Mouse (Mus musculus): Measurements from ENCODE around the gene Nr4a3. TPM values are rescaled to one million over a fixed set of nuclear protein-coding genes. Genes with fewer than 3 reads are reported as not detected.

The Nr4a3 gene
- polyA plus RNA-seq, 1 experiment from 2014 or later, result 0.13 TPM

GRCm38 (mm10) chr4:48064311-48064710 is 19.4 kb downstream of the Nr4a3 start:
- 60% methylated on average over 4 of the region's 4 CpGs for WGBS

GRCm38 (mm10) chr4:48066676-48067075 is 21.7 kb downstream of the Nr4a3 start:
- H3K36me3 ChIP-seq (ENCODE audit: control insufficient read depth, insufficient read depth), result no peaks in the 10 kb centered on the region
- no peaks in the 10 kb centered on the region for H3K4me1 ChIP-seq (ENCODE audit: control insufficient read depth, insufficient read depth, low read length)
- no peaks in the 10 kb centered on the region for H3K9me3 ChIP-seq (replicated peaks; ENCODE audit: control insufficient read depth, low read length)
- no peak overlapping the region for H3K4me3 ChIP-seq (ENCODE audit: low read length)
- H3K9ac ChIP-seq (ENCODE audit: low read length), result no peak overlapping the region
- H3K27ac ChIP-seq (ENCODE audit: low read length), result no peak overlapping the region
- WGBS, result 82% methylated on average over 2 of the region's 2 CpGs
- no peak for ATAC-seq (replicated peaks; ENCODE audit: extremely low read depth, insufficient read depth, low FRiP score)
- no peaks in the 10 kb centered on the region for H3K27me3 ChIP-seq (ENCODE audit: control insufficient read depth, insufficient read depth, low read length)
- H3K4me2 ChIP-seq (ENCODE audit: low read depth, low read length), result no peak overlapping the region

More at GRCm38 (mm10) chr4:48064311-48064710, 19.4 kb downstream of the Nr4a3 start:
- no peak overlapping the region for H3K4me3 ChIP-seq (ENCODE audit: low read length)
- no peaks in the 10 kb centered on the region for H3K4me1 ChIP-seq (ENCODE audit: control insufficient read depth, insufficient read depth, low read length)
- H3K4me2 ChIP-seq (ENCODE audit: low read depth, low read length), result no peak overlapping the region
- H3K27ac ChIP-seq (ENCODE audit: low read length), result no peak overlapping the region
- no peak for ATAC-seq (replicated peaks; ENCODE audit: extremely low read depth, insufficient read depth, low FRiP score)
- no peaks in the 10 kb centered on the region for H3K36me3 ChIP-seq (ENCODE audit: control insufficient read depth, insufficient read depth)
- no peaks in the 10 kb centered on the region for H3K9me3 ChIP-seq (replicated peaks; ENCODE audit: control insufficient read depth, low read length)
- H3K9ac ChIP-seq (ENCODE audit: low read length), result no peak overlapping the region
- H3K27me3 ChIP-seq (ENCODE audit: control insufficient read depth, insufficient read depth, low read length), result no peaks in the 10 kb centered on the region

- Histone ChIP-seq H3K4me3 (ENCODE audit: low read length) (no peak overlapping the region), H3K4me1 (ENCODE audit: control insufficient read depth, insufficient read depth, low read length) (no peaks in the 10 kb centered on the region), H3K9me3 (replicated peaks; ENCODE audit: control insufficient read depth, low read length) (no peaks in the 10 kb centered on the region), H3K27ac (ENCODE audit: low read length) (no peak overlapping the region), H3K4me2 (ENCODE audit: low read depth, low read length) (no peak overlapping the region), H3K27me3 (ENCODE audit: control insufficient read depth, insufficient read depth, low read length) (no peaks in the 10 kb centered on the region), H3K36me3 (ENCODE audit: control insufficient read depth, insufficient read depth) (no peaks in the 10 kb centered on the region), H3K9ac (ENCODE audit: low read length) (no peak overlapping the region)
- no peak for ATAC-seq (replicated peaks; ENCODE audit: extremely low read depth, insufficient read depth, low FRiP score)
- WGBS, result 65% methylated on average over 7 of the region's 7 CpGs
Measured at GRCm38 (mm10) chr4:48069111-48069510, 24.2 kb downstream of the Nr4a3 start.

- H3K36me3 ChIP-seq (ENCODE audit: control insufficient read depth, insufficient read depth), result no peaks in the 10 kb centered on the region
- H3K9ac ChIP-seq (ENCODE audit: low read length), result no peak overlapping the region
- no peak overlapping the region for H3K27ac ChIP-seq (ENCODE audit: low read length)
- H3K4me3 ChIP-seq (ENCODE audit: low read length), result no peak overlapping the region
- ATAC-seq (replicated peaks; ENCODE audit: extremely low read depth, insufficient read depth, low FRiP score), result no peak
- peaks cover 3% of the 10 kb centered on the region; the same call in 1 of the 2 replicates for H3K4me1 ChIP-seq (ENCODE audit: control insufficient read depth, insufficient read depth, low read length)
- H3K27me3 ChIP-seq (ENCODE audit: control insufficient read depth, insufficient read depth, low read length), result no peaks in the 10 kb centered on the region
- H3K4me2 ChIP-seq (ENCODE audit: low read depth, low read length), result no peak overlapping the region
- H3K9me3 ChIP-seq (replicated peaks; ENCODE audit: control insufficient read depth, low read length), result no peaks in the 10 kb centered on the region
- WGBS, result 59% methylated on average over 3 of the region's 3 CpGs
Measured at GRCm38 (mm10) chr4:48072006-48072405, 27.1 kb downstream of the Nr4a3 start.

GRCm38 (mm10) chr4:48073325-48073724 is 28.4 kb downstream of the Nr4a3 start:
- H3K4me1 ChIP-seq (ENCODE audit: control insufficient read depth, insufficient read depth, low read length), result peaks cover 4% of the 10 kb centered on the region; the same call in 1 of the 2 replicates
- H3K4me3 ChIP-seq (ENCODE audit: low read length), result no peak overlapping the region
- H3K9me3 ChIP-seq (replicated peaks; ENCODE audit: control insufficient read depth, low read length), result no peaks in the 10 kb centered on the region
- no peak overlapping the region for H3K27ac ChIP-seq (ENCODE audit: low read length)
- no peak overlapping the region for H3K9ac ChIP-seq (ENCODE audit: low read length)
- no peak for ATAC-seq (replicated peaks; ENCODE audit: extremely low read depth, insufficient read depth, low FRiP score)
- no peak overlapping the region for H3K4me2 ChIP-seq (ENCODE audit: low read depth, low read length)
- H3K27me3 ChIP-seq (ENCODE audit: control insufficient read depth, insufficient read depth, low read length), result no peaks in the 10 kb centered on the region
- 84% methylated on average over 6 of the region's 6 CpGs for WGBS
- H3K36me3 ChIP-seq (ENCODE audit: control insufficient read depth, insufficient read depth), result no peaks in the 10 kb centered on the region

GRCm38 (mm10) chr4:48074451-48075240 is 29.7 kb downstream of the Nr4a3 start:
- 83% methylated on average over 5 of the region's 5 CpGs for WGBS
- H3K9ac ChIP-seq (ENCODE audit: low read length), result no peak overlapping the region

GRCm38 (mm10) chr4:48076693-48077471 is 31.9 kb downstream of the Nr4a3 start:
- no peaks in the 10 kb centered on the region for H3K36me3 ChIP-seq (ENCODE audit: control insufficient read depth, insufficient read depth)
- no peak overlapping the region for H3K4me3 ChIP-seq (ENCODE audit: low read length)
- 56% methylated on average over 13 of the region's 13 CpGs for WGBS
- H3K27me3 ChIP-seq (ENCODE audit: control insufficient read depth, insufficient read depth, low read length), result no peaks in the 10 kb centered on the region
- H3K9ac ChIP-seq (ENCODE audit: low read length), result no peak overlapping the region
- H3K9me3 ChIP-seq (replicated peaks; ENCODE audit: control insufficient read depth, low read length), result no peaks in the 10 kb centered on the region
- peaks cover 4% of the 10 kb centered on the region; the same call in 1 of the 2 replicates for H3K4me1 ChIP-seq (ENCODE audit: control insufficient read depth, insufficient read depth, low read length)
- no peak overlapping the region for H3K4me2 ChIP-seq (ENCODE audit: low read depth, low read length)
- no peak overlapping the region for H3K27ac ChIP-seq (ENCODE audit: low read length)
- ATAC-seq (replicated peaks; ENCODE audit: extremely low read depth, insufficient read depth, low FRiP score), result no peak; the same call in none of the 2 replicates

More at GRCm38 (mm10) chr4:48074451-48075240, 29.7 kb downstream of the Nr4a3 start:
- Histone ChIP-seq H3K9me3 (replicated peaks; ENCODE audit: control insufficient read depth, low read length) (no peaks in the 10 kb centered on the region), H3K27me3 (ENCODE audit: control insufficient read depth, insufficient read depth, low read length) (no peaks in the 10 kb centered on the region), H3K27ac (ENCODE audit: low read length) (no peak overlapping the region), H3K4me2 (ENCODE audit: low read depth, low read length) (no peak overlapping the region), H3K4me1 (ENCODE audit: control insufficient read depth, insufficient read depth, low read length) (peaks cover 4% of the 10 kb centered on the region; the same call in 1 of the 2 replicates), H3K36me3 (ENCODE audit: control insufficient read depth, insufficient read depth) (no peaks in the 10 kb centered on the region), H3K4me3 (ENCODE audit: low read length) (no peak overlapping the region)
- no peak for ATAC-seq (replicated peaks; ENCODE audit: extremely low read depth, insufficient read depth, low FRiP score)

- no peak for ATAC-seq (replicated peaks; ENCODE audit: extremely low read depth, insufficient read depth, low FRiP score)
- H3K9ac ChIP-seq (ENCODE audit: low read length), result no peak overlapping the region
- H3K4me2 ChIP-seq (ENCODE audit: low read depth, low read length), result no peak overlapping the region
- no peak overlapping the region for H3K27ac ChIP-seq (ENCODE audit: low read length)
- H3K9me3 ChIP-seq (replicated peaks; ENCODE audit: control insufficient read depth, low read length), result no peaks in the 10 kb centered on the region
- WGBS, result 8% methylated on average over 4 of the region's 4 CpGs
- H3K4me1 ChIP-seq (ENCODE audit: control insufficient read depth, insufficient read depth, low read length), result peaks cover 4% of the 10 kb centered on the region; the same call in 1 of the 2 replicates
- H3K36me3 ChIP-seq (ENCODE audit: control insufficient read depth, insufficient read depth), result no peaks in the 10 kb centered on the region
- H3K27me3 ChIP-seq (ENCODE audit: control insufficient read depth, insufficient read depth, low read length), result no peaks in the 10 kb centered on the region
- no peak overlapping the region for H3K4me3 ChIP-seq (ENCODE audit: low read length)
Measured at GRCm38 (mm10) chr4:48078213-48078612, 33.3 kb downstream of the Nr4a3 start.

Data from heart, embryonic 16.5 days (tissue).